ENCODE assay signal across 11 mouse cellular contexts in genomic region chr4:108344631-108345083, GRCm38 (mm10). TPM values are rescaled to one million over a fixed set of nuclear protein-coding genes. Genes with fewer than 3 reads are reported as not detected.
A peak's percentile ranks its signal among the peaks of the same experiment; 100 is the strongest.
DNase-seq lines count a peak whose midpoint lies in the region; ATAC-seq lines count a peak whose summit lies in the region.
"Had no signal": no experiment of that assay in that cellular context is flagged by ENCODE, and none has a peak within 500 bp of the region (broad histone marks: within the 10 kb centered on the region; RNA-seq: fewer than 3 reads in every experiment).

No protein-coding gene starts in this region.

- 0 out of 2 replicates have a peak overlapping the region, but pooled peaks have one; percentile 12 for H3K4me2 ChIP-seq in lung, embryonic 16.5 days (ENCODE audit: low read depth, low read length)
- H3K4me2 ChIP-seq in limb, embryonic 11.5 days (ENCODE audit: low read depth, severe bottlenecking), result no peak overlapping the region
- no peak overlapping the region for H3K4me2 ChIP-seq in stomach, embryonic 15.5 days

- H3K27me3 ChIP-seq in heart, embryonic 10.5 days (ENCODE audit: insufficient read depth, poor library complexity, severe bottlenecking), result no peaks in the 10 kb centered on the region
- H3K27me3 ChIP-seq in lung, embryonic 16.5 days (ENCODE audit: control insufficient read depth, insufficient read depth, low read depth, low read length), result no peaks in the 10 kb centered on the region
- no peaks in the 10 kb centered on the region for H3K27me3 ChIP-seq in limb, embryonic 11.5 days (ENCODE audit: control insufficient read depth, insufficient read depth, low read length)
- no peaks in the 10 kb centered on the region for H3K27me3 ChIP-seq in stomach, embryonic 15.5 days (replicated peaks)

- 0 out of 2 replicates have a peak overlapping the region, but pooled peaks have one; percentile 10 for H3K9ac ChIP-seq in lung, embryonic 16.5 days (ENCODE audit: low read length)
- H3K9ac ChIP-seq in limb, embryonic 11.5 days (ENCODE audit: low read length), result peak overlapping the region; percentile 23; the same call in 1 of the 2 replicates
- H3K9ac ChIP-seq in stomach, embryonic 15.5 days, result no peak overlapping the region

- H3K4me1 ChIP-seq in heart, embryonic 10.5 days, result peaks cover 34% of the 10 kb centered on the region
- H3K4me1 ChIP-seq in lung, embryonic 16.5 days (replicated peaks; ENCODE audit: control insufficient read depth, insufficient read depth, low read length), result peaks cover 18% of the 10 kb centered on the region
- peaks cover 44% of the 10 kb centered on the region for H3K4me1 ChIP-seq in limb, embryonic 11.5 days (ENCODE audit: control insufficient read depth, insufficient read depth, low read length)
- H3K4me1 ChIP-seq in stomach, embryonic 15.5 days, result peaks cover 36% of the 10 kb centered on the region

- 41% methylated on average over 7 of the region's 7 CpGs for WGBS in heart, embryonic 10.5 days
- 15% methylated on average over 7 of the region's 7 CpGs for WGBS in lung, embryonic 16.5 days
- 10% methylated on average over 7 of the region's 7 CpGs for WGBS in limb, embryonic 11.5 days
- 26% methylated on average over 7 of the region's 7 CpGs for WGBS in stomach, embryonic 15.5 days

- 0 out of 2 replicates have a peak overlapping the region, but pooled peaks have one; percentile 22 for H3K27ac ChIP-seq in heart, embryonic 10.5 days
- peak overlapping the region; percentile 71 for H3K27ac ChIP-seq in lung, embryonic 16.5 days (ENCODE audit: low read length)
- H3K27ac ChIP-seq in limb, embryonic 11.5 days (replicated peaks; ENCODE audit: low read depth, low read length), result peak overlapping the region; percentile 87
- peak overlapping the region; percentile 73 for H3K27ac ChIP-seq in stomach, embryonic 15.5 days
- H3K27ac ChIP-seq: left cerebral cortex, adult 2 months; macrophage had no signal

- DNase-seq in heart, embryonic 10.5 days (ENCODE audit: low spot score), result no peak
- DNase-seq in heart, adult 11 months, result no peak
- DNase-seq in lung, postnatal 25 days (ENCODE audit: low spot score), result no peak
- peak; percentile 57 for DNase-seq in limb, embryonic 11.5 days (ENCODE audit: low spot score)
- DNase-seq in ovary, postnatal 14 days (ENCODE audit: low spot score), result no peak
- no peak for DNase-seq in layer of hippocampus, postnatal 25 days (ENCODE audit: extremely low spot score in 1 of 2, low spot score in 1 of 2)
- DNase-seq: kidney, adult 11 months had no signal

- no peaks in the 10 kb centered on the region for H3K9me3 ChIP-seq in heart, embryonic 10.5 days
- no peaks in the 10 kb centered on the region for H3K9me3 ChIP-seq in lung, embryonic 16.5 days (ENCODE audit: control insufficient read depth, low read length)
- no peaks in the 10 kb centered on the region for H3K9me3 ChIP-seq in limb, embryonic 11.5 days (ENCODE audit: control insufficient read depth, low read length)
- H3K9me3 ChIP-seq in stomach, embryonic 15.5 days, result no peaks in the 10 kb centered on the region

- no peak overlapping the region for H3K4me3 ChIP-seq in heart, embryonic 10.5 days
- H3K4me3 ChIP-seq in lung, embryonic 16.5 days (ENCODE audit: low read length), result no peak overlapping the region
- no peak overlapping the region for H3K4me3 ChIP-seq in limb, embryonic 11.5 days (ENCODE audit: low read depth, low read length)
- no peak overlapping the region for H3K4me3 ChIP-seq in stomach, embryonic 15.5 days (replicated peaks)
- H3K4me3 ChIP-seq: left cerebral cortex, adult 2 months had no signal

- H3K36me3 ChIP-seq in heart, embryonic 10.5 days, result peaks cover 10% of the 10 kb centered on the region
- no peaks in the 10 kb centered on the region for H3K36me3 ChIP-seq in lung, embryonic 16.5 days (ENCODE audit: control insufficient read depth, insufficient read depth, low read length)
- peaks cover 3% of the 10 kb centered on the region; the same call in 1 of the 2 replicates for H3K36me3 ChIP-seq in limb, embryonic 11.5 days (ENCODE audit: control insufficient read depth, insufficient read depth, low read length)
- H3K36me3 ChIP-seq in stomach, embryonic 15.5 days, result no peaks in the 10 kb centered on the region

- peak; percentile 56; the same call in 1 of the 2 replicates for ATAC-seq in lung, embryonic 16.5 days (ENCODE audit: low read depth)
- ATAC-seq in limb, embryonic 11.5 days (ENCODE audit: insufficient number of reproducible peaks, low FRiP score, low TSS enrichment, low read depth), result peak; percentile 42
- ATAC-seq in stomach, embryonic 15.5 days (ENCODE audit: insufficient read depth, low FRiP score, low read depth), result no peak

RNA-seq across cellular contexts. Expression of gene Coa7, which starts 16.7 kb away (rescaled TPM):
- polyA plus RNA-seq in heart, embryonic 10.5 days (2016; fragmentation: Nextera tagmentation; extraction: Ambion mirVana), result 58.4 and 61.1 TPM in 2 replicates
- polyA plus RNA-seq in lung, embryonic 16.5 days (2015; fragmentation: Nextera tagmentation; extraction: Ambion mirVana), result 39.2 and 43.1 TPM in 2 replicates
- 56.3 and 60.7 TPM in 2 replicates for polyA plus RNA-seq in limb, embryonic 11.5 days (2014; fragmentation: Nextera tagmentation; extraction: Ambion mirVana)
- 45.3 and 53.9 TPM in 2 replicates for polyA plus RNA-seq in stomach, embryonic 15.5 days (2015; fragmentation: Nextera tagmentation; extraction: Ambion mirVana)
- total RNA-seq in layer of hippocampus, postnatal 25 days (2021), result 10 to 100 TPM; 26.2 to 26.4 TPM

RNA-seq across cellular contexts. Expression of gene Shisal2a, which starts 38.5 kb away (rescaled TPM):
- polyA plus RNA-seq in heart, embryonic 10.5 days (2016; fragmentation: Nextera tagmentation; extraction: Ambion mirVana), result 3.0 and 3.5 TPM in 2 replicates
- polyA plus RNA-seq in lung, embryonic 16.5 days (2015; fragmentation: Nextera tagmentation; extraction: Ambion mirVana), result 0.55 and 1.2 TPM in 2 replicates
- polyA plus RNA-seq in limb, embryonic 11.5 days (2014; fragmentation: Nextera tagmentation; extraction: Ambion mirVana), result 6.8 and 8.6 TPM in 2 replicates
- polyA plus RNA-seq in stomach, embryonic 15.5 days (2015; fragmentation: Nextera tagmentation; extraction: Ambion mirVana), result 2.3 and 2.6 TPM in 2 replicates
- total RNA-seq in layer of hippocampus, postnatal 25 days (2021), result not detected
- total RNA-seq: left cerebral cortex, adult 2 months had no signal
- polyA plus RNA-seq: macrophage had no signal

RNA-seq across cellular contexts. Expression of gene Zyg11b, which starts 43.8 kb away (rescaled TPM):
- polyA plus RNA-seq in heart, embryonic 10.5 days (2016; fragmentation: Nextera tagmentation; extraction: Ambion mirVana), result 7.8 and 9.9 TPM in 2 replicates
- polyA plus RNA-seq in lung, embryonic 16.5 days (2015; fragmentation: Nextera tagmentation; extraction: Ambion mirVana), result 9.6 and 9.9 TPM in 2 replicates
- polyA plus RNA-seq in limb, embryonic 11.5 days (2014; fragmentation: Nextera tagmentation; extraction: Ambion mirVana), result 14.6 and 15.1 TPM in 2 replicates
- polyA plus RNA-seq in stomach, embryonic 15.5 days (2015; fragmentation: Nextera tagmentation; extraction: Ambion mirVana), result 9.7 and 11.4 TPM in 2 replicates
- 100 to 1,000 TPM; 103 to 106 TPM for total RNA-seq in layer of hippocampus, postnatal 25 days (2021)

Comparison
In these comparisons a context has a peak if more than half of its experiments do, and no peak if none do; other contexts are left out.
1. H3K27ac ChIP-seq: peak in every context shown above with its lines; median percentile 87 in limb, embryonic 11.5 days; 73 in stomach, embryonic 15.5 days; 71 in lung, embryonic 16.5 days; 22 in heart, embryonic 10.5 days.